Mouse (Mus musculus): ENCODE results near the gene Vmn1r237.

Vmn1r237 gene

DNA sequence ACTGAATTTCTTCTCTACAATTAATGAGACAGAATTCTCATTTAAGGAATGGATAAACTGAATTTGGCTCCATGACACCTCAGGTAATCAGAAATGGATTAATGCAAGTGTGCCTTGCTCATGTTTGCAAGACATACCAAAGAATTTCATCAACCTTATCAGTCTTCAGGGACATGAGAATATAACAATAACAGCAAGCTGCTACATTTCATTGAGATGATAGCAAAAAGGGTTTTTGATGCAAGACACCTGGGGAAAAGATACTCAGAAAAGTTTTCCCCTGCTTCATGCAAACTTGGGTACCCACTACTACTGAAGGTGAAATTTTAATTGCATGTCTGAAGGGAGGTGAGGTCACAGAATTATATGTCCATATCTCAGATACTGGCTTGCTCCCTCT lies at the start of gene Vmn1r237:
Vmn1r237 (plus strand) TSS at position 301 of the 400 bp plus-strand sequence.
- DNase-seq (ENCODE audit: low spot score) = no peak

DNA sequence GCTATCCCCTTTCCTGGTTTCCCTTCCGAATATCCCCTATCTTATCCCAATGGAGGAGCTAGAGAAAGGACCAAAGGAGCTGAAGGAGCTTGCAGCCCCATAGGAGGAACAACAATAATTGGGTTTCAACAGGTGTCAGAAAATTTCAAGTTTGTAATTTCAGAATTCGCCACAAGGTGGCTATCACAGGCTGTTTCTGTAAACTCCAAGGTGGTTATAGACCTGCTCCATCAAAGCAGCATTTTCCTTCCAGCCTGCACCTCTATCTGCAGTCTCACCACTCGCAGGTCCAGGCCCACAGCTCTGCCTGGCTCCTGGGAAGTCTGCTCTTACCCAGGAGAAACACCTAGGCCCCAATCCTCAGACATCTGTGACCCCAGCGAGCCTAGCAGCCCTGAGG lies 39.6 kb upstream of the Vmn1r237 start:
- DNase-seq (ENCODE audit: low spot score) = no peak

DNA sequence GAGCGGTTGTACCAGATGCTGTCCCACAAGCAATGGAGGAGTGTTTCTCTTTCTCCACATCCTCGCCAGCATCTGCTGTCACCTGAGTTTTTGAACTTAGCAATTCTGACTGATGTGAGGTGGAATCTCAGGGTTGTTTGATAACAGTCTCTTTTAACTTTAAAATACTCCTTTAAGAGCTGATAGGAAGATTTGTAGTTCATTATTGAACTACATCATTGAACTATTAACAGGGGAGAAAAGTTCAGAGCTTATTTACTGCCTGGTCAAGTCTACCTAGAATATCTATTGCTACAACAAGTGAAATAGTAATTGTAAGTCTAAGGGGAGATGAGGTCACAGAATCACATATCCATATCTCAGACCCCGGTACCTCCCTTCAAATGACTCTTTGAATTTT lies 29.0 kb upstream of the Vmn1r237 start, which contains the start of gene Vmn1r236:
Vmn1r236 (plus strand) TSS at position 301 of the 400 bp plus-strand sequence.
- DNase-seq (ENCODE audit: low spot score) = no peak

DNA sequence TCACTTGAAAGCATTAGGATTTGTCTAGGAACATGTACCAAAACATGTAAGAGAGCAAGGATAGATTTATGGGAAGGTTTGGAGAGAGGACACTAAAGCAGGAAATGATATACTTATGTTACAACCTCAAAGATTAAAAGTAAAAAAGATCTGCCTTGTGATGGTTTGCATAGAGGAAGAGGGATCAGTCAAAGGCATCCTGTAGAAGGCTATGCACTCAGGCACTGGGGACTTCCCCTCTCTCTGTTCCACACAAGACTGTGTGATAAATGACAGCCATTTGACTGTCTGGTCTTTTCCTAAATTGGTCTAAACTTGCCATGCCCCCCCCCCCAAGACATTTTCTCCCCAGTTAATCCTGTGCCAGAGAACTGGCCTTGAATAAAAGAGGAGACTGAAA lies 27.3 kb upstream of the Vmn1r237 start:
- DNase-seq (ENCODE audit: low spot score) = no peak

DNA sequence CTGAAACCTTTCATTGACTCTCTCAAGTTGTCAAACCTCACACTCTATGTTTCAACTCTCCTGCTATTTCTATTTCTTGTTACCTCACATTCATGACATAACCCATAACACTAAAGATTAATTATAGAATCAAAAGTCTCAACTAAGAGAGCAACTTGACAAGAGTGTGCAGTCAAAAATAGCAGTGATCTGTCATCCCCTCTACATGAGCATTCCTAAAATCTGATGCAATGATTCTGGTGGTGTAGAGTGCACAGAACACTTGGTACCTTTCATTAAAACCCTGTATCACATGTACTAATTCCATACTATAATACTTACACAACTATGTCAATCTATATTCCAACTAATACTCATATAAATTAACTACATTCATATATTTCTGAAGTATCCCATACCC lies 22.0 kb upstream of the Vmn1r237 start:
- DNase-seq (ENCODE audit: low spot score) = no peak

Data from ovary, adult 18-20 months (tissue).